Mouse (Mus musculus): ENCODE measurements around the gene Arl1. TPM values are rescaled to one million over a fixed set of nuclear protein-coding genes. Genes with fewer than 3 reads are reported as not detected.
A peak's percentile ranks its signal among the peaks of the same experiment; 100 is the strongest.

Arl1 gene
- polyA plus RNA-seq, 1 experiment from 2014 or later = 220 TPM

- no peak overlapping the region for H3K27ac ChIP-seq (replicated peaks; ENCODE audit: low read depth, low read length)
- H3K9ac ChIP-seq (ENCODE audit: low read depth, low read length) = no peak overlapping the region
- WGBS = 52% methylated on average over 13 of the region's 13 CpGs
- H3K36me3 ChIP-seq (ENCODE audit: control insufficient read depth, insufficient read depth, low read length) = no peaks in the 10 kb centered on the region
- no peak overlapping the region for H3K4me2 ChIP-seq (ENCODE audit: low read depth, low read length)
- DNase-seq (ENCODE audit: low spot score) (peak; percentile 31), ATAC-seq (ENCODE audit: low read depth) (peak; percentile 41; the same call in 1 of the 2 replicates)
- H3K4me1 ChIP-seq (ENCODE audit: control insufficient read depth, insufficient read depth, low read length) = no peaks in the 10 kb centered on the region
- no peaks in the 10 kb centered on the region for H3K27me3 ChIP-seq (replicated peaks; ENCODE audit: control insufficient read depth, insufficient read depth, low read length)
- no peak overlapping the region for H3K4me3 ChIP-seq (ENCODE audit: low read depth, low read length)
- H3K9me3 ChIP-seq (ENCODE audit: control insufficient read depth, low read length) = no peaks in the 10 kb centered on the region
Observed at GRCm38 (mm10) chr10:88716986-88717755, 13.5 kb upstream of the Arl1 start.

- Histone ChIP-seq H3K4me3 (ENCODE audit: low read depth, low read length) (no peak overlapping the region), H3K36me3 (ENCODE audit: control insufficient read depth, insufficient read depth, low read length) (no peaks in the 10 kb centered on the region), H3K9ac (ENCODE audit: low read depth, low read length) (no peak overlapping the region), H3K9me3 (ENCODE audit: control insufficient read depth, low read length) (no peaks in the 10 kb centered on the region), H3K27me3 (replicated peaks; ENCODE audit: control insufficient read depth, insufficient read depth, low read length) (no peaks in the 10 kb centered on the region), H3K27ac (replicated peaks; ENCODE audit: low read depth, low read length) (no peak overlapping the region), H3K4me2 (ENCODE audit: low read depth, low read length) (no peak overlapping the region), H3K4me1 (ENCODE audit: control insufficient read depth, insufficient read depth, low read length) (no peaks in the 10 kb centered on the region)
- DNase-seq (ENCODE audit: low spot score) = no peak
- ATAC-seq (ENCODE audit: low read depth) = peak; percentile 18; the same call in 1 of the 2 replicates
- 38% methylated on average over 2 of the region's 2 CpGs for WGBS
Observed at GRCm38 (mm10) chr10:88717756-88718025, 13.0 kb upstream of the Arl1 start.

- no peak overlapping the region for H3K27ac ChIP-seq (replicated peaks; ENCODE audit: low read depth, low read length)
- no peak overlapping the region for H3K4me2 ChIP-seq (ENCODE audit: low read depth, low read length)
- DNase-seq (ENCODE audit: low spot score) (no peak), ATAC-seq (ENCODE audit: low read depth) (no peak)
- 67% methylated on average over 1 of the region's 1 CpGs for WGBS
- H3K27me3 ChIP-seq (replicated peaks; ENCODE audit: control insufficient read depth, insufficient read depth, low read length) = no peaks in the 10 kb centered on the region
- H3K9me3 ChIP-seq (ENCODE audit: control insufficient read depth, low read length) = no peaks in the 10 kb centered on the region
- H3K36me3 ChIP-seq (ENCODE audit: control insufficient read depth, insufficient read depth, low read length) = no peaks in the 10 kb centered on the region
- H3K9ac ChIP-seq (ENCODE audit: low read depth, low read length) = no peak overlapping the region
- H3K4me1 ChIP-seq (ENCODE audit: control insufficient read depth, insufficient read depth, low read length) = no peaks in the 10 kb centered on the region
- H3K4me3 ChIP-seq (ENCODE audit: low read depth, low read length) = no peak overlapping the region
Observed at GRCm38 (mm10) chr10:88719618-88720017, 11.0 kb upstream of the Arl1 start.

- 58% methylated on average over 2 of the region's 2 CpGs for WGBS
- no peaks in the 10 kb centered on the region for H3K9me3 ChIP-seq (ENCODE audit: control insufficient read depth, low read length)
- peak; percentile 57 for DNase-seq (ENCODE audit: low spot score)
- no peak overlapping the region for H3K4me2 ChIP-seq (ENCODE audit: low read depth, low read length)
- H3K36me3 ChIP-seq (ENCODE audit: control insufficient read depth, insufficient read depth, low read length) = no peaks in the 10 kb centered on the region
- no peak overlapping the region for H3K27ac ChIP-seq (replicated peaks; ENCODE audit: low read depth, low read length)
- no peak overlapping the region for H3K9ac ChIP-seq (ENCODE audit: low read depth, low read length)
- 0 out of 2 replicates have a peak, but pooled peaks cover 3% of the 10 kb centered on the region for H3K4me1 ChIP-seq (ENCODE audit: control insufficient read depth, insufficient read depth, low read length)
- H3K27me3 ChIP-seq (replicated peaks; ENCODE audit: control insufficient read depth, insufficient read depth, low read length) = no peaks in the 10 kb centered on the region
- peak; percentile 53; the same call in 1 of the 2 replicates for ATAC-seq (ENCODE audit: low read depth)
- no peak overlapping the region for H3K4me3 ChIP-seq (ENCODE audit: low read depth, low read length)
Observed at GRCm38 (mm10) chr10:88725343-88725742, 5.3 kb upstream of the Arl1 start.

GRCm38 (mm10) chr10:88727128-88727527, 3.5 kb upstream of the Arl1 start:
- peaks cover 5% of the 10 kb centered on the region; the same call in 1 of the 2 replicates for H3K4me1 ChIP-seq (ENCODE audit: control insufficient read depth, insufficient read depth, low read length)
- H3K27ac ChIP-seq (replicated peaks; ENCODE audit: low read depth, low read length) = no peak overlapping the region
- H3K4me3 ChIP-seq (ENCODE audit: low read depth, low read length) = no peak overlapping the region
- no peak overlapping the region for H3K4me2 ChIP-seq (ENCODE audit: low read depth, low read length)
- peak; percentile 60 for DNase-seq (ENCODE audit: low spot score)
- no peaks in the 10 kb centered on the region for H3K36me3 ChIP-seq (ENCODE audit: control insufficient read depth, insufficient read depth, low read length)
- H3K9ac ChIP-seq (ENCODE audit: low read depth, low read length) = no peak overlapping the region
- no peaks in the 10 kb centered on the region for H3K27me3 ChIP-seq (replicated peaks; ENCODE audit: control insufficient read depth, insufficient read depth, low read length)
- WGBS = 8% methylated on average over 1 of the region's 1 CpGs
- no peak for ATAC-seq (ENCODE audit: low read depth)
- H3K9me3 ChIP-seq (ENCODE audit: control insufficient read depth, low read length) = no peaks in the 10 kb centered on the region

GRCm38 (mm10) chr10:88728166-88728565, 2.5 kb upstream of the Arl1 start:
- no peak overlapping the region for H3K4me3 ChIP-seq (ENCODE audit: low read depth, low read length)
- H3K27ac ChIP-seq (replicated peaks; ENCODE audit: low read depth, low read length) = no peak overlapping the region
- H3K4me1 ChIP-seq (ENCODE audit: control insufficient read depth, insufficient read depth, low read length) = peaks cover 10% of the 10 kb centered on the region; the same call in 1 of the 2 replicates
- no peaks in the 10 kb centered on the region for H3K27me3 ChIP-seq (replicated peaks; ENCODE audit: control insufficient read depth, insufficient read depth, low read length)
- DNase-seq (ENCODE audit: low spot score) = no peak
- WGBS = 72% methylated on average over 8 of the region's 8 CpGs
- no peak for ATAC-seq (ENCODE audit: low read depth)
- H3K4me2 ChIP-seq (ENCODE audit: low read depth, low read length) = no peak overlapping the region
- H3K9ac ChIP-seq (ENCODE audit: low read depth, low read length) = no peak overlapping the region
- H3K36me3 ChIP-seq (ENCODE audit: control insufficient read depth, insufficient read depth, low read length) = no peaks in the 10 kb centered on the region
- no peaks in the 10 kb centered on the region for H3K9me3 ChIP-seq (ENCODE audit: control insufficient read depth, low read length)

GRCm38 (mm10) chr10:88731496-88732308, 1.0 kb downstream of the Arl1 start:
- Histone ChIP-seq H3K4me3 (ENCODE audit: low read depth, low read length) (peak overlapping the region; percentile 93), H3K27ac (replicated peaks; ENCODE audit: low read depth, low read length) (peak overlapping the region; percentile 90), H3K4me1 (ENCODE audit: control insufficient read depth, insufficient read depth, low read length) (peaks cover 10% of the 10 kb centered on the region; the same call in 1 of the 2 replicates), H3K27me3 (replicated peaks; ENCODE audit: control insufficient read depth, insufficient read depth, low read length) (no peaks in the 10 kb centered on the region), H3K36me3 (ENCODE audit: control insufficient read depth, insufficient read depth, low read length) (peaks cover 22% of the 10 kb centered on the region), H3K9me3 (ENCODE audit: control insufficient read depth, low read length) (no peaks in the 10 kb centered on the region), H3K4me2 (ENCODE audit: low read depth, low read length) (peak overlapping the region; percentile 93), H3K9ac (ENCODE audit: low read depth, low read length) (peak overlapping the region; percentile 94)
- DNase-seq (ENCODE audit: low spot score) = no peak
- peak; percentile 23 for ATAC-seq (ENCODE audit: low read depth)
- 2% methylated on average over 47 of the region's 61 CpGs for WGBS

- no peaks in the 10 kb centered on the region for H3K9me3 ChIP-seq (ENCODE audit: control insufficient read depth, low read length)
- ATAC-seq (ENCODE audit: low read depth) (no peak), DNase-seq (ENCODE audit: low spot score) (no peak)
- H3K27me3 ChIP-seq (replicated peaks; ENCODE audit: control insufficient read depth, insufficient read depth, low read length) = no peaks in the 10 kb centered on the region
- H3K4me2 ChIP-seq (ENCODE audit: low read depth, low read length) = peak overlapping the region; percentile 93
- WGBS = 11% methylated on average over 6 of the region's 6 CpGs
- peak overlapping the region; percentile 93 for H3K4me3 ChIP-seq (ENCODE audit: low read depth, low read length)
- H3K4me1 ChIP-seq (ENCODE audit: control insufficient read depth, insufficient read depth, low read length) = peaks cover 10% of the 10 kb centered on the region; the same call in 1 of the 2 replicates
- peaks cover 27% of the 10 kb centered on the region for H3K36me3 ChIP-seq (ENCODE audit: control insufficient read depth, insufficient read depth, low read length)
- H3K9ac ChIP-seq (ENCODE audit: low read depth, low read length) = peak overlapping the region; percentile 94
- no peak overlapping the region for H3K27ac ChIP-seq (replicated peaks; ENCODE audit: low read depth, low read length)
Observed at GRCm38 (mm10) chr10:88732309-88732622, 1.6 kb downstream of the Arl1 start.
